Mouse (Mus musculus): Measurements from ENCODE around the gene Mief2.

DNA sequence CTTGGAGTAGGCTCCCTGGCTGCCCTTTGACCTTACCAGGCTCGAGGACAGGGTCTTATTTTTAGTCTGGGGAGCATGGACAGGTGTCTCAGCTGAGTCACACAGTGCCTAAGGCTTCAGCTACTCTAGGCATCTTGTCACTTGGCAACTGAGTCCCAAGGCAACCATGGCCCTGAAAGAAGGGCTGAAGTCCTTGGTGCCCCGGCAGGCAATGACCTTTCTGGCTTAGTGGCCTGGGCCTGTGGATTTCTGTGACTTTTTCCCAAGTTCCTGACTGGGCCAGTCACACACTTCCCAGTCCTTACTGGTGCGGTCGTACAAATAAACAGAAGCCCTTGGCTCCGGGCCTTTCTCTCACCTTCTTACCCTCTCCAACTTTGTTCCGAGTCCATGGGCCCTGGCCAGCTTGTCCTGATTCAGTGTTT, 1.0 kb downstream of the Mief2 start:
- TF ChIP-seq POLR2A (IDR thresholded peaks at IDR 0.05; ENCODE audit: low read depth, low read length) = no peak
- TF ChIP-seq CTCF (IDR thresholded peaks at IDR 0.05; ENCODE audit: extremely low read depth, insufficient read depth, insufficient read length, insufficient replicate concordance) = no peak
